ENCODE assay signal across 14 mouse cellular contexts in the genomic region with DNA sequence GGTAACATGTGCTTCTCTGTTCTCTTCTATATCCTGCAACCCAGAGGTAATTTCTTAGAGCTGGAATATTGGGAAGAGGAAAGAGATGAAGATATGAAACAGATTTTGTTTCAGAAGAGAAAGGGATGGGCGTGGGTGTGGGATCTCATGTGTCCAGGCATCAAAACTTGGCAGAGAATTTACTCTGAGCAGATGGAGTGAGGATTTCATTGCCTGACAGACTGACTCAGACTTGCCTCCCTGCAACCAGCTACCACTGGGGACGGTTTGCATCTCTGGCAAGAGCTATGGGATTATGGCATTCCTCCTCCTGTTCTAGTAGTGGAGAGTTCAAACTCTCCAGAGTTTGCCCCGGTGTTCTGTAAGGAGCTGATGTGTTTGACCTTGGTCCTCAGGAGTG. TPM values are rescaled to one million over a fixed set of nuclear protein-coding genes. Genes with fewer than 3 reads are reported as not detected.
DNase-seq lines count a peak whose midpoint lies in the region; ATAC-seq and TF ChIP-seq lines count a peak whose summit lies in the region.
"Had no signal": no experiment of that assay in that cellular context is flagged by ENCODE, and none has a peak within 500 bp of the region (broad histone marks: within the 10 kb centered on the region; RNA-seq: fewer than 3 reads in every experiment).

No protein-coding gene starts in this region.

- TF ChIP-seq CTCF in thymus, adult 2 months (IDR thresholded peaks at IDR 0.05; ENCODE audit: borderline replicate concordance, control insufficient read depth, extremely low read depth, insufficient read depth, low read length, poor library complexity) = no peak

- WGBS in thymus, adult 2 months = 65% methylated on average over 3 of the region's 3 CpGs

- DNase-seq in heart, adult 8-10 months (ENCODE audit: low spot score) = peak; percentile 2
- no peak for DNase-seq in heart, postnatal 14 days
- DNase-seq in cerebellum, adult 11 months = peak; percentile 73
- DNase-seq in frontal cortex, postnatal 36 days (ENCODE audit: low spot score in 2 of 2) = peak; percentile 71 to 90
- peak; percentile 69 to 79 for DNase-seq in left cerebral cortex, postnatal 36 days (ENCODE audit: low spot score in 2 of 2)
- DNase-seq in thymus, adult 2 months = no peak
- no peak for DNase-seq in kidney, adult 9 months
- DNase-seq: heart, postnatal 10 days; kidney, postnatal 10 days had no signal

- H3K4me3 ChIP-seq in thymus, adult 2 months (ENCODE audit: control insufficient read depth, insufficient read depth, low read length) = no peak overlapping the region
- H3K4me3 ChIP-seq: liver, embryonic 15.5 days; midbrain, embryonic 15.5 days had no signal

- intact Hi-C loops in heart, postnatal 14 days (cut with DNase I) = no loop called here
- intact Hi-C loops in left cerebral cortex, postnatal 36 days (cut with DNase I) = no loop called here

- H3K4me1 ChIP-seq in thymus, adult 2 months (replicated peaks; ENCODE audit: control insufficient read depth, insufficient read depth, low read length) = no peaks in the 10 kb centered on the region
- H3K4me1 ChIP-seq: liver, embryonic 15.5 days had no signal

- no peaks in the 10 kb centered on the region for H3K27me3 ChIP-seq in thymus, adult 2 months (ENCODE audit: control insufficient read depth, insufficient read depth, low read length)
- H3K27me3 ChIP-seq: liver, embryonic 15.5 days; midbrain, embryonic 15.5 days had no signal

- no peak overlapping the region for H3K27ac ChIP-seq in thymus, adult 2 months (ENCODE audit: control insufficient read depth, insufficient read depth, low read length)
- H3K27ac ChIP-seq: liver, embryonic 15.5 days; midbrain, embryonic 15.5 days had no signal

- H3K36me3 ChIP-seq in thymus, adult 2 months (ENCODE audit: control insufficient read depth, insufficient read depth, low read length) = no peaks in the 10 kb centered on the region
- H3K36me3 ChIP-seq: liver, embryonic 15.5 days; midbrain, embryonic 15.5 days had no signal

- TF ChIP-seq POLR2A in thymus, adult 2 months (IDR thresholded peaks at IDR 0.05; ENCODE audit: control insufficient read depth, extremely low read depth, insufficient read depth, low read length, poor library complexity) = no peak

- ATAC-seq in erythroblast, adult 5-6 weeks (replicated peaks; ENCODE audit: low FRiP score, poor library complexity, severe bottlenecking) = no peak
- ATAC-seq: midbrain, embryonic 15.5 days had no signal

RNA-seq across cellular contexts. Expression of gene Syn2, which starts 34.2 kb away (rescaled TPM):
- total RNA-seq in heart, adult 8-10 months (2022) = 1 to 10 TPM; 3.5 to 6.2 (median 4.6) TPM
- total RNA-seq in heart, postnatal 14 days (2021) = 1 to 10 TPM; 5.1 to 5.4 TPM
- 100 to 1,000 TPM; 444 to 455 TPM for total RNA-seq in left cerebral cortex, postnatal 36 days (2021)
- 1.7 and 2.1 TPM in 2 replicates for polyA plus RNA-seq in thymus, adult 2 months (2012; rRNA removed)
- not detected in 2 replicates for total RNA-seq in erythroblast, adult 5-6 weeks (2015; ENCODE audit: low replicate concordance)
- total RNA-seq in erythroblast, adult 5-6 weeks (2017; ENCODE audit: low replicate concordance) = not detected in 2 replicates

RNA-seq across cellular contexts. Expression of gene Gm17482, which starts 58.2 kb away (rescaled TPM):
- total RNA-seq in heart, adult 8-10 months (2022) = not detected
- total RNA-seq in heart, postnatal 14 days (2021) = not detected
- total RNA-seq in left cerebral cortex, postnatal 36 days (2021) = not detected
- not detected in 2 replicates for polyA plus RNA-seq in thymus, adult 2 months (2012; rRNA removed)
- not detected in 2 replicates for total RNA-seq in erythroblast, adult 5-6 weeks (2015; ENCODE audit: low replicate concordance)
- not detected in 2 replicates for total RNA-seq in erythroblast, adult 5-6 weeks (2017; ENCODE audit: low replicate concordance)
- total RNA-seq: CH12.LX; heart, postnatal 10 days had no signal
- polyA plus RNA-seq: liver, embryonic 15.5 days; midbrain, embryonic 15.5 days; stomach, embryonic 16.5 days had no signal

Comparison
In these comparisons a context has a peak if more than half of its experiments do, and no peak if none do; other contexts are left out.
1. DNase-seq: peak in heart, adult 8-10 months (single experiment), cerebellum, adult 11 months (single experiment), frontal cortex, postnatal 36 days (2 of 2) and left cerebral cortex, postnatal 36 days (2 of 2); none in heart, postnatal 14 days (0 of 2), thymus, adult 2 months (single experiment) and kidney, adult 9 months (single experiment).
2. RNA of gene Syn2, which starts 34.2 kb away (total RNA-seq): 444 to 455 TPM in left cerebral cortex, postnatal 36 days; 5.1 to 5.4 TPM in heart, postnatal 14 days, 3.5 to 6.2 TPM in heart, adult 8-10 months and not detected in erythroblast, adult 5-6 weeks; every median in the first group is over 10 times any median in the second.